Mouse (Mus musculus) lung, adult 2 months (tissue): ENCODE measurements around the gene Mgat5. TPM values are rescaled to one million over a fixed set of nuclear protein-coding genes. Genes with fewer than 3 reads are reported as not detected.

Experiments
- DNase-seq: peaks from one replicate; pipeline ENCODE4 v3.0.0; 2022
- H3K4me1 ChIP-seq: fragments of 200-500 bp; 2 replicates; pipeline ENCODE4 v1.6.1; 2011; ENCODE audit warnings: low read length; ENCODE audit not compliant: control insufficient read depth, insufficient read depth
- H3K4me3 ChIP-seq: fragments of 200-500 bp; replicated peaks from 2 replicates; pipeline ENCODE3; 2011; ENCODE audit warnings: low read depth, mild to moderate bottlenecking, control low read depth, low read length; ENCODE audit errors: extremely low read depth
- CTCF ChIP-seq: fragments of 200-500 bp; IDR thresholded peaks from 2 replicates; pipeline ENCODE4 v1.5.1; 2011; ENCODE audit warnings: mild to moderate bottlenecking, low read length, control low read depth; ENCODE audit not compliant: insufficient read depth
- POLR2A ChIP-seq: fragments of 200-500 bp; IDR thresholded peaks from 2 replicates; pipeline ENCODE4 v1.6.1; 2011; ENCODE audit warnings: low read depth, mild to moderate bottlenecking, control low read depth, low read length, borderline replicate concordance; ENCODE audit errors: extremely low read depth
- WGBS: fragments of 180-500 bp; shearing (Covaris S2); methylation state at CpG from one replicate; pipeline ENCODE4 v1.1.7; 2018; 5-methylcytosine and 5-hydroxymethylcytosine counted together
- polyA plus RNA-seq: library from polyadenylated mRNA; depleted of rRNA; stranded (reverse); fragments of >200 nt; gene quantifications from 2 replicates; pipeline ENCODE4 v1.2.3, GENCODE M21; 2012

The Mgat5 gene
- polyA plus RNA-seq, 1 experiment, result 9.0 TPM

- Histone ChIP-seq H3K4me1 (peaks cover 6% of the 10 kb centered on the region; the same call in 1 of the 2 replicates), H3K4me3 (no peak overlapping the region)
- TF ChIP-seq CTCF (no peak), POLR2A (no peak)
- DNase-seq, result no peak
- 86% methylated on average over 8 of the region's 8 CpGs for WGBS
These were observed 31.6 kb downstream of the Mgat5 start for GRCm38 (mm10) chr1:127236396-127236795.

DNA sequence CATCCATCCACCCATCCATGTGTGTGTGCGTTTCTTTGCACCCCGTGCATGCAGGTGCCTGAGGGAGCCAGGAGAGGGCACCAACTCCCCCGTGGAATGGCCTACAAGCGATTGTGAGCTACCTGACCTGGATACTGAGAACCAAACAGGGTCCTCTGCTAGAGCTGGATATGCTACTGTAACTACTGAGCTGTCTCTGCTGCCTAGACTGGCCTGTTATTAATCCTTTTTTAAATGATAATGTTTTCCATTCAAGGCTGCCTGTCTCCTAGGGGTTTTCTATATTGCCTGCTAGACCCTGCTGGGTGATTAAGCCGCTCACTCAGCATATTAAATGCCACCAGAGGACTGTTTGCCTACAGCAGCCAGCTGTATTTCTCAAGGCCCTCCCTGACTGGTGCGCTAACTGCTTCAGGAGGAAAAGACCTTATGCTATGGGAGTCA lies 34.1 kb downstream of the Mgat5 start:
- no peak for TF ChIP-seq POLR2A
- peak; percentile 25; the same call in 1 of the 2 replicates for TF ChIP-seq CTCF
- Histone ChIP-seq H3K4me3 (no peak overlapping the region), H3K4me1 (peaks cover 5% of the 10 kb centered on the region; the same call in 1 of the 2 replicates)
- whole genome bisulfite sequencing, result 71% methylated on average over 6 of the region's 6 CpGs
- DNase-seq, result no peak

- no peak for DNase-seq
- peaks cover 9% of the 10 kb centered on the region for H3K4me1 ChIP-seq
- WGBS, result 30% methylated on average over 6 of the region's 6 CpGs
- no peak for TF ChIP-seq POLR2A
- no peak overlapping the region for H3K4me3 ChIP-seq
These were observed 35.1 kb downstream of the Mgat5 start for GRCm38 (mm10) chr1:127239914-127240313.

DNA sequence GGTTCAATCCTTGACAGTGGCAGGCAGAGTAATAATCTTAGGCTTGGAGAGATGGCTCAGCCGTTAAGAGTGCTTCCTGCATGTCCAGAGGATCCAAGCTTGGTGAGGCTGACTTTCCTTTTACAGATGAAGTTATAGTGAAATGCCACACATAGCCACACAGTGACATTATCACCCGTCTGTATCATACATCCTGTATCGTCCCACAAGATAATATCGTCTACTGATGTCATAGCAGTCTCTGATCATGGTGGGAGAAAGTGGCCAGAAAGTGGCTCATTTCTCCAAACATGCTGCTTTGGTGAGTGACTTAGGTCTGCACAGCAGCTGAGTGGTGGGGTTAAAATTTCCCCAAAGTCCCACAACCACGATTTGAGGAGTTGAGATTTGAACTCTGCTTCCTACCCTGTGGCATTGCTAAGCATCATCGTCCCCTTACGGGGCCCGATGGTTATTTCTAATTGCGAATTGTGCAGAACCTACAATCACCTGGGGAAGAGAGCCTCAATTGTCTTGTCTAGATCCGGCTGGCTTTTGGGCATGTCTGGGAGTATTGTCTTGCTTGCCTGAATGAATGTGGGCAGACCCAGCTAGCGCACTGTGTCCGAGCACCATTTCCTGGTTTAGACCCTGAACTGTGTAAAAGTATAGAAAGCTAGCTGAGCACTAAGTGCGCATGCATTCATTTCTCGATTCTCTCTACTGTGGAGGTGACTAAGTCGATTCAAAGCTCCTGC lies 37.5 kb downstream of the Mgat5 start:
- Histone ChIP-seq H3K4me1 (peaks cover 11% of the 10 kb centered on the region), H3K4me3 (peak overlapping the region; percentile 11)
- TF ChIP-seq POLR2A, result no peak
- TF ChIP-seq CTCF, result no peak
- no peak for DNase-seq
- 51% methylated on average over 15 of the region's 15 CpGs for WGBS

- Histone ChIP-seq H3K4me3 (peak overlapping the region; percentile 11), H3K4me1 (peaks cover 13% of the 10 kb centered on the region)
- no peak for DNase-seq
- TF ChIP-seq CTCF (no peak), POLR2A (no peak)
- WGBS, result 34% methylated on average over 6 of the region's 6 CpGs
These were observed 38.2 kb downstream of the Mgat5 start for GRCm38 (mm10) chr1:127242888-127243588.

DNA sequence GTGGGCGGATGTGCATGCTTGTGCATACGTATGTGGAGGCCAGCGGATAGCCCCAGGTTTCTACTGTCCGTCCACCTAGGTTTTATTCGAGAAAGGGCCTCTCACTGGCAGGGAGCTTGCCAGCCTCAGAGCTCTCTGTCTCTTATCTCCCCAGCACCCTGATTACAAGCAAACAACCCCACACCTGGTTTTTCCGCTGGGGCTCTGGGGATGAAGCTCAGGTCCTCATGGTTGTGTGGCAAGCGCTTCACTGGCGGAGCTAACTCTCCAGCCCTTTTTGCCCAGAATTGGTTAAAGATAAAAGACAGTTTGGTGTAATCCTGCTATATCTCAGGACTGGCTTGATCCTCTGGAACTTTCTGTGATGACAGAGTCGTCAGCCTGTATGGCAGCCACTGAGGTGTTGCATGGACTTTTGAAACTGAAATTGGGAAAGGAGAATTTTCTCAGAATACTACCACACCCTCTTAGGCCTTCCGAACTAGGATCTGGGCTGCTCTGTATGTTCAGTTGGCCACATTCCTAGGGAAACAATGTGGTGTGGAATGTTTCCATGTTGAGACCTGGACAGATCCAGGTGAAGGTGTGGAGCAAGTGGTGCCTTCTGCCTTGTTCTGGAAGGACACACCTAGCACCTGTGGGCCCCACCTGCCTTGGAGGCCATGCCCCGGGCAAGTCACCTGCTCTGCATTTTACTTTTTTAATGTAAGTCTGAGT lies 39.4 kb downstream of the Mgat5 start:
- 85% methylated on average over 11 of the region's 11 CpGs for WGBS
- TF ChIP-seq POLR2A, result no peak
- TF ChIP-seq CTCF, result no peak
- Histone ChIP-seq H3K4me3 (no peak overlapping the region), H3K4me1 (peaks cover 16% of the 10 kb centered on the region)
- no peak for DNase-seq

- H3K4me3 ChIP-seq, result no peak overlapping the region
- 73% methylated on average over 6 of the region's 6 CpGs for WGBS
- peaks cover 14% of the 10 kb centered on the region for H3K4me1 ChIP-seq
- DNase-seq, result no peak
- no peak for TF ChIP-seq CTCF
- TF ChIP-seq POLR2A, result no peak
These were observed 41.3 kb downstream of the Mgat5 start for GRCm38 (mm10) chr1:127246158-127246557.

DNA sequence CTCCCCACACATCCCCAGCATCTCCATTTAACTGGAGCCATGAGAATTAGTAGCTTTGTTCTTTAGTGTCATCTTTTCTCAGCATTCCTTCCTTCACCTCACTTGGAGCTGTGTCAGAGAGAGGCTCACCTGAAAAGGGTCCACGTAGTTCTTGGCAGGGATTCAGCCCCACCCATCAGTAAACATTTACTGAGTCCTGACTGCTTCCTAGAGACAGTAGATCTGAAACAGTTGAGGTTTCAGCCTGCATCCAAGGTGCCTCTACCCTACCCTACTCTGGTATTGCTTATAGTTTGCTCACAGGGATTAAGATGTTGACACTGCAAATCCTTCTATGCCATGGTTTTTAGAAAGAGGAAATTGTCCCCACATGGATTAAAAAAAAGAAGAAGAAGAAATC lies 43.6 kb downstream of the Mgat5 start:
- no peak for TF ChIP-seq POLR2A
- Histone ChIP-seq H3K4me3 (no peak overlapping the region), H3K4me1 (peaks cover 11% of the 10 kb centered on the region)
- 44% methylated on average over 1 of the region's 1 CpGs for WGBS
- DNase-seq, result peak; percentile 28

DNA sequence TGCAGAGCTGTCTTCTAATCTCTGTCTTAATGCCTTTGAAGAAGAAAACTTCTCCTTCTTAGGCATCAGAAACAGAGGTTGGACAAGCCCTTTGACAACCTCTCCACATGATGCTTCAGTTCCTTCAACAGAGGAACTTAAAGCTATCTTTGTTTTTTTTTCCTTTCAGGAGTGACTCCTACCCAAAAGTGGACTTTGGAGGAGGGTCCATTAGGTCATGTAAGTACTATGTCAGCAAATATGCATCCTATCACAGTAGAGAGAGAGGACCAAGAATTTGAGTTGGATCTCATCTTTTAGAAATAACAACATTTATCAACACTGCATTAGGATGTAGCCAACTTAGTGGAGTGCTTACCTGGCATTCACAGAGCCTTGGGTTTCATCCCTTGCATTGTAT lies 44.8 kb downstream of the Mgat5 start:
- TF ChIP-seq CTCF, result no peak
- no peak for TF ChIP-seq POLR2A
- H3K4me3 ChIP-seq, result no peak overlapping the region
- peaks cover 8% of the 10 kb centered on the region; the same call in 1 of the 2 replicates for H3K4me1 ChIP-seq
- DNase-seq, result no peak

DNA sequence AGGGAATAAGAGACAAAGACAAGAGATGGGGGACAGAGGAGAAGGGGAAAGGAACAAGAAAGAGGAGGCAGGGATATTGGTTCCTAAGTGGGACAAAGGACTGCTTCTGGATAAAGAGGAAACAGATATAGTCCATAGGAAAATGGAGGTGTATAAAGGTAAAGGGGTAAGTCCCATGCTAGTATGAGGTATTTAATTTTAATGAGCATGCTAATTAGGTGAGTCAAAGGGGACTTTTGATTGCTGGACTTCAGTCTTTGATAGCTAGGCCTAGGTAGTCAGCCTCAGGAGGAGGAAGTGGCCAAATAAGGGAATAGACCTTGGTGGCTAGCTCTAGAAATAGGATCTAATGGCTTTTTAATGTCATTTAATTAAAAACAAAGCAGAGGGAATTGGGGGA lies 45.5 kb downstream of the Mgat5 start:
- TF ChIP-seq CTCF, result no peak
- TF ChIP-seq POLR2A, result no peak
- Histone ChIP-seq H3K4me1 (peaks cover 8% of the 10 kb centered on the region; the same call in 1 of the 2 replicates), H3K4me3 (no peak overlapping the region)
- no peak for DNase-seq
